Mouse (Mus musculus): ENCODE measurements at regions not wholly inside any gene's neighbourhood (a gene's known extent, or its start where the extent isn't known, plus 50 kb on each side); places are given as distances from the start of the nearest gene placed in this dataset.

- Histone ChIP-seq H3K27me3 (ENCODE audit: control insufficient read depth, insufficient read depth, low read length) (no peaks in the 10 kb centered on the region), H3K4me1 (replicated peaks; ENCODE audit: control insufficient read depth, insufficient read depth, low read length) (peaks cover 8% of the 10 kb centered on the region), H3K36me3 (ENCODE audit: control insufficient read depth, insufficient read depth, low read length) (no peaks in the 10 kb centered on the region), H3K27ac (ENCODE audit: control insufficient read depth, insufficient read depth, low read length) (peak overlapping the region; percentile 88), H3K4me3 (ENCODE audit: control insufficient read depth, insufficient read depth, low read length) (peak overlapping the region; percentile 47)
- 31% methylated on average over 18 of the region's 18 CpGs for WGBS
- TF ChIP-seq CTCF (IDR thresholded peaks at IDR 0.05; ENCODE audit: borderline replicate concordance, control insufficient read depth, extremely low read depth, insufficient read depth, low read length, poor library complexity) = no peak
- TF ChIP-seq POLR2A (IDR thresholded peaks at IDR 0.05; ENCODE audit: control insufficient read depth, extremely low read depth, insufficient read depth, low read length, poor library complexity) = no peak
- peak; percentile 23 for DNase-seq
Observed at GRCm38 (mm10) chr2:19049877-19050731, 52.0 kb downstream of the 4930426L09Rik start.

- no peak for DNase-seq
Observed at GRCm38 (mm10) chr2:19055500-19055899, 57.4 kb downstream of the 4930426L09Rik start.

GRCm38 (mm10) chr2:19057859-19058258, 59.7 kb downstream of the 4930426L09Rik start:
- 47% methylated on average over 5 of the region's 5 CpGs for WGBS
- DNase-seq = peak; percentile 21
- no peaks in the 10 kb centered on the region for H3K36me3 ChIP-seq (ENCODE audit: control insufficient read depth, insufficient read depth, low read length)
- no peak for TF ChIP-seq POLR2A (IDR thresholded peaks at IDR 0.05; ENCODE audit: control insufficient read depth, extremely low read depth, insufficient read depth, low read length, poor library complexity)
- no peak for TF ChIP-seq CTCF (IDR thresholded peaks at IDR 0.05; ENCODE audit: borderline replicate concordance, control insufficient read depth, extremely low read depth, insufficient read depth, low read length, poor library complexity)
- no peaks in the 10 kb centered on the region for H3K27me3 ChIP-seq (ENCODE audit: control insufficient read depth, insufficient read depth, low read length)
- H3K4me3 ChIP-seq (ENCODE audit: control insufficient read depth, insufficient read depth, low read length) = no peak overlapping the region
- H3K27ac ChIP-seq (ENCODE audit: control insufficient read depth, insufficient read depth, low read length) = no peak overlapping the region
- H3K4me1 ChIP-seq (replicated peaks; ENCODE audit: control insufficient read depth, insufficient read depth, low read length) = peaks cover 31% of the 10 kb centered on the region

More at GRCm38 (mm10) chr2:19055500-19055899, 57.4 kb downstream of the 4930426L09Rik start:
- TF ChIP-seq POLR2A (IDR thresholded peaks at IDR 0.05; ENCODE audit: control insufficient read depth, extremely low read depth, insufficient read depth, low read length, poor library complexity) (no peak), CTCF (IDR thresholded peaks at IDR 0.05; ENCODE audit: borderline replicate concordance, control insufficient read depth, extremely low read depth, insufficient read depth, low read length, poor library complexity) (no peak)
- Histone ChIP-seq H3K27ac (ENCODE audit: control insufficient read depth, insufficient read depth, low read length) (no peak overlapping the region), H3K4me3 (ENCODE audit: control insufficient read depth, insufficient read depth, low read length) (no peak overlapping the region), H3K27me3 (ENCODE audit: control insufficient read depth, insufficient read depth, low read length) (no peaks in the 10 kb centered on the region), H3K4me1 (replicated peaks; ENCODE audit: control insufficient read depth, insufficient read depth, low read length) (peaks cover 31% of the 10 kb centered on the region), H3K36me3 (ENCODE audit: control insufficient read depth, insufficient read depth, low read length) (no peaks in the 10 kb centered on the region)
- 44% methylated on average over 2 of the region's 2 CpGs for WGBS

GRCm38 (mm10) chr2:19058765-19059164, 60.6 kb downstream of the 4930426L09Rik start:
- no peak for DNase-seq
- Histone ChIP-seq H3K27me3 (ENCODE audit: control insufficient read depth, insufficient read depth, low read length) (no peaks in the 10 kb centered on the region), H3K4me3 (ENCODE audit: control insufficient read depth, insufficient read depth, low read length) (no peak overlapping the region), H3K27ac (ENCODE audit: control insufficient read depth, insufficient read depth, low read length) (peak overlapping the region; percentile 41), H3K4me1 (replicated peaks; ENCODE audit: control insufficient read depth, insufficient read depth, low read length) (peaks cover 31% of the 10 kb centered on the region), H3K36me3 (ENCODE audit: control insufficient read depth, insufficient read depth, low read length) (no peaks in the 10 kb centered on the region)
- TF ChIP-seq POLR2A (IDR thresholded peaks at IDR 0.05; ENCODE audit: control insufficient read depth, extremely low read depth, insufficient read depth, low read length, poor library complexity) = no peak
- TF ChIP-seq CTCF (IDR thresholded peaks at IDR 0.05; ENCODE audit: borderline replicate concordance, control insufficient read depth, extremely low read depth, insufficient read depth, low read length, poor library complexity) = no peak
- WGBS = 77% methylated on average over 3 of the region's 3 CpGs

GRCm38 (mm10) chr2:19059246-19059645, 61.1 kb downstream of the 4930426L09Rik start:
- WGBS = 42% methylated on average over 5 of the region's 5 CpGs
- peak; percentile 39 for DNase-seq
- TF ChIP-seq POLR2A (IDR thresholded peaks at IDR 0.05; ENCODE audit: control insufficient read depth, extremely low read depth, insufficient read depth, low read length, poor library complexity) (no peak), CTCF (IDR thresholded peaks at IDR 0.05; ENCODE audit: borderline replicate concordance, control insufficient read depth, extremely low read depth, insufficient read depth, low read length, poor library complexity) (no peak)
- H3K4me1 ChIP-seq (replicated peaks; ENCODE audit: control insufficient read depth, insufficient read depth, low read length) = peaks cover 31% of the 10 kb centered on the region
- no peak overlapping the region for H3K27ac ChIP-seq (ENCODE audit: control insufficient read depth, insufficient read depth, low read length)
- no peaks in the 10 kb centered on the region for H3K27me3 ChIP-seq (ENCODE audit: control insufficient read depth, insufficient read depth, low read length)
- H3K4me3 ChIP-seq (ENCODE audit: control insufficient read depth, insufficient read depth, low read length) = no peak overlapping the region
- no peaks in the 10 kb centered on the region for H3K36me3 ChIP-seq (ENCODE audit: control insufficient read depth, insufficient read depth, low read length)

- Histone ChIP-seq H3K27me3 (ENCODE audit: control insufficient read depth, insufficient read depth, low read length) (no peaks in the 10 kb centered on the region), H3K4me3 (ENCODE audit: control insufficient read depth, insufficient read depth, low read length) (no peak overlapping the region), H3K36me3 (ENCODE audit: control insufficient read depth, insufficient read depth, low read length) (no peaks in the 10 kb centered on the region), H3K27ac (ENCODE audit: control insufficient read depth, insufficient read depth, low read length) (no peak overlapping the region), H3K4me1 (replicated peaks; ENCODE audit: control insufficient read depth, insufficient read depth, low read length) (peaks cover 31% of the 10 kb centered on the region)
- WGBS = 94% methylated on average over 9 of the region's 9 CpGs
- TF ChIP-seq CTCF (IDR thresholded peaks at IDR 0.05; ENCODE audit: borderline replicate concordance, control insufficient read depth, extremely low read depth, insufficient read depth, low read length, poor library complexity) = no peak
- no peak for TF ChIP-seq POLR2A (IDR thresholded peaks at IDR 0.05; ENCODE audit: control insufficient read depth, extremely low read depth, insufficient read depth, low read length, poor library complexity)
- no peak for DNase-seq
Observed at GRCm38 (mm10) chr2:19060218-19060915, 62.2 kb downstream of the 4930426L09Rik start.

Measured in thymus, adult 2 months (tissue).